Mouse (Mus musculus) heart, adult 2 months (tissue): ENCODE measurements around the gene Zfp664.

ENCODE experiments used
- CTCF ChIP-seq: fragments of 200-600 bp; IDR thresholded peaks from 2 replicates; pipeline ENCODE4 v1.8.1; 2022; ENCODE audit warnings: antibody characterized with exemption, mild to moderate bottlenecking, moderate library complexity
- EP300 ChIP-seq: fragments of 200-500 bp; IDR thresholded peaks from 2 replicates; pipeline ENCODE4 v1.6.1; 2011; ENCODE audit warnings: low read depth, low read length, control low read depth; ENCODE audit not compliant: insufficient read depth
- POLR2A ChIP-seq: fragments of 200-500 bp; IDR thresholded peaks from 2 replicates; pipeline ENCODE4 v1.6.1; 2011; ENCODE audit warnings: mild to moderate bottlenecking, low read depth, low read length, control low read depth; ENCODE audit not compliant: insufficient read depth

DNA sequence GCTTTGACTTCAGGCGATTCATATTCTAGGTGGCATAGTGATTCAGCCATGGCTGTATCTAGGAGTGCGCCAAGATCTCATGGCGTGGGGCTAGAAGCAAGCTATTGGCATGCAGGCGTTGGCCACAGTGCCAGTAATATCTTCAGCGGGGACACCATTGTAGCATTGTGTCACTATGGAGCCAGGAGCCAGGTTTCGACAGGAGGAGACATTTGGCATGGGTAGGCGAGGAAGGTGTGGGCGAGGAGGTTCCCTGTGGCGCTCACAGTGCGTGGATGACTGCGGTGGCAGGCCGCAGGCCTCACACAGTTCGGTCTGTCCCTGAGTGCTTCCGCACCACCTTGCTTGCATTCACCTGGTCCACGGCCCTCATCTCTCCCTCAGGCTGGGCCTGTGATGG, 27.3 kb upstream of the Zfp664 start:
- TF ChIP-seq CTCF (no peak), EP300 (no peak), POLR2A (no peak)
